Mouse (Mus musculus) embryonic fibroblast, embryonic 13.5 days (primary cell): ENCODE measurements at regions not wholly inside any gene's neighbourhood (a gene's known extent, or its start where the extent isn't known, plus 50 kb on each side); places are given as distances from the start of the nearest gene placed in this dataset.
A peak's percentile ranks its signal among the peaks of the same experiment; 100 is the strongest.

ENCODE experiments used
- H3K27ac ChIP-seq: 2 replicates; pipeline ENCODE4 v1.5.1; 2012; ENCODE audit warnings: low read length, control low read depth, inconsistent platforms; ENCODE audit not compliant: insufficient read depth
- H3K4me1 ChIP-seq: 2 replicates; pipeline ENCODE4 v1.6.1; 2011; ENCODE audit warnings: low read length; ENCODE audit not compliant: control insufficient read depth, insufficient read depth
- H3K4me3 ChIP-seq: 2 replicates; pipeline ENCODE4 v1.5.1; 2011; ENCODE audit warnings: mild to moderate bottlenecking, control low read depth, low read length; ENCODE audit not compliant: insufficient read depth
- CTCF ChIP-seq: IDR thresholded peaks from 2 replicates; pipeline ENCODE4 v1.5.1; 2011; ENCODE audit warnings: mild to moderate bottlenecking, control low read depth, low read length, moderate library complexity, borderline replicate concordance; ENCODE audit not compliant: insufficient read depth
- POLR2A ChIP-seq: IDR thresholded peaks from 2 replicates; pipeline ENCODE4 v1.6.1; 2011; ENCODE audit warnings: low read depth, mild to moderate bottlenecking, control low read depth, low read length, moderate library complexity

DNA sequence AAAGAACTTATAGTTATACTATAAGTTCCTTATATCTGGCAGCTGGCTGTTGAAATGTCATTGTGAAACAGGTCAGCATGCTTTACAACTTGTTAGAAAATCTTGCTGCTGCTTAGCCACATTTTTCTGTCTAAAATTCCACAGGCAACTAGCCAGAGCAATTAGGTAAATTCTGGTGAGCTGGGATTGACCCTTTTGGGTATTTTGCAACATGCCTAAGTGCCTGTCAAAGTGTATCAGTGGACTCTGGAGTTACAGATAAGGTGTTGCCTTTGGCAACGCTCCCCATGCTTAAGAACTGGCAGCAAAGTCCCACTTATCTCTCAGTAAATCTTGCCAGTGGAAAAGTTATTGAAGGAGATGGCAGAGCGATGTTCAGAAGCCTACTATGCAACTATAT is 525.9 kb downstream of the Rfpl4b start:
- Histone ChIP-seq H3K4me1 (peaks cover 3% of the 10 kb centered on the region), H3K4me3 (no peak overlapping the region), H3K27ac (no peak overlapping the region)
- TF ChIP-seq CTCF: no peak
- TF ChIP-seq POLR2A: no peak

DNA sequence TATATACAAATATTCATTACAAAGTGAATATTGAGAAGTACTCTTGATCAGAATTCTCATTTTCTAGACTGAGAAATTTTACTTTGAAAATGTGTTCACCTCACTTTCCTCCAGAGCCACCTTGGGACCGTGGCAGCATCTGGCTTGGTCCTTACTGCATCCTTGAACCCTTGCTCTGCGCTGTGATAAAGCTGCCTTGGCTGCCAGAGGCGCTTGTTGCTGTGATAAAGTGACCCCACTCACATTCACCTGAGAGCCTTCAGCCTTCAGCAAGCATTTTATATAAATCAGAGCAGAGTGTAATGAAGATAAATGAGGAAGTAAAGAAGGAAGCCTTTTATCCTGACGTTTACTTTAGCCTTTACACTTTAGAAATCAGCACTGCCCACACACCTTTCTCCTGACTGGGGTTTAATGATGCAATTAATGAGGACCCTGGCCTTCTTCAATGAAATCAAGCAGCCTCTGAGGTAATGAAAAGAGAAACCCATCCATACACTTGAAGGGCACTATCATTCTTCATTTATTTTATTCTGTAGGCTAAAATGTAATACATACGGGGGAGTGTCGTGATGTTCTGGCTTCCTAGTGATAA is 532.8 kb downstream of the Rfpl4b start:
- no peak overlapping the region for H3K27ac ChIP-seq
- H3K4me1 ChIP-seq: no peaks in the 10 kb centered on the region
- TF ChIP-seq POLR2A: no peak
- TF ChIP-seq CTCF: no peak
- H3K4me3 ChIP-seq: no peak overlapping the region

DNA sequence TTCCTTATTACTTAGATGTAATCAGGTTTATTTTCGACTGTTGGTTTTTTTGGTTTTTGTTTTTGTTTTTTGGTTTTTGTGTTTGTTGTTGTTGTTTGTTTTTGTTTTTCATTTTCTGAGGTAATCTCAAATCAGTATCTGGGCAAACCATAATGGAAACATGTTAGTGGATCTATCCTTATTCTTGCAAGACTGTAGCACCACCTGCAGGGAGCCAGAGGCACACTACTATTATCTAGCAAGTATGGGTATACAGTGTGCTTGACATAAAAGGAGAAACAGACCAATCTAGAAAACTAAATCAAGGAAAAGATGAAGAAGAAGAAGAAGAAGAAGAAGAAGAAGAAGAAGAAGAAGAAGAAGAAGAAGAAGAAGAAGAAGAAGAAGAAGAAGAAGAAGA is 552.4 kb downstream of the Rfpl4b start:
- H3K4me3 ChIP-seq: no peak overlapping the region
- TF ChIP-seq CTCF: no peak
- TF ChIP-seq POLR2A: no peak
- H3K4me1 ChIP-seq: no peaks in the 10 kb centered on the region
- H3K27ac ChIP-seq: no peak overlapping the region

GRCm38 (mm10) chr10:38265564-38265963 is 556.0 kb downstream of the Rfpl4b start:
- Histone ChIP-seq H3K4me3 (no peak overlapping the region), H3K4me1 (no peaks in the 10 kb centered on the region), H3K27ac (no peak overlapping the region)
- no peak for TF ChIP-seq CTCF

- H3K27ac ChIP-seq: peak overlapping the region; percentile 98; the same call in 1 of the 2 replicates
- H3K4me3 ChIP-seq: no peak overlapping the region
- TF ChIP-seq CTCF (no peak), POLR2A (no peak)
- no peaks in the 10 kb centered on the region; the same call in 1 of the 2 replicates for H3K4me1 ChIP-seq
Observed at GRCm38 (mm10) chr10:38246821-38247220, 574.8 kb downstream of the Rfpl4b start.
